Mouse (Mus musculus): ENCODE results near the gene Nup107. TPM values are rescaled to one million over a fixed set of nuclear protein-coding genes. Genes with fewer than 3 reads are reported as not detected.
"Not testable (repeated sequence)": the region's sequence is repeated elsewhere in the genome, so short reads cannot be mapped to it uniquely, and the experiment has no call there.

Gene Nup107
- polyA plus RNA-seq, 1 experiment from 2014 or later, result 96.3 TPM

DNA sequence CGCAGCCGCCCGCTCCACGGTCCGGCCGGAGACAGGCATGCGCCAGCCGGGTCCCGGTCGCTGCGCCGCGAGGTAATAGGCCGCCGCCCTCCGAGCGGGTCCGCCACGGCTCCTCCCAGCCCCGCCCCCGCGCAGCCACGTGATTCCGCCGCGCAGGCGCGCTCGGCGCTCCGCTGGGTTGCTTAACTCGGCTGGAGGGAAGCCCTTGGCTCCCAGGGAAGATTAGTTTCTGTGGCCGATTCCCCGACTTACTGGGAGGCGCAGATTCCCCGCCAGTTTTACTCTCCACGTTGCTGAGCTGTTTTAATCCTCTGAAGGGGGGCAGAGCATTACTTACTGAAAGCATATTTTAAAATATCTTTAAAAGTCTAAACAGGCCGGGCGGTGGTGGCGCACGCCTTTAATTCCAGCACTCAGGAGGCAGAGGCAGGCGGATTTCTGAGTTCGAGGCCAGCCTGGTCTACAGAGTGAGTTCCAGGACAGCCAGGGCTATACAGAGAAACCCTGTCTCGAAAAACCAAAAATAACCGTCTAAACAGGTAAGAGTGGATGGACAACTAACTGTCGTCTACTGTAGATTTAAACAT, 46.1 kb downstream of the Nup107 start, which contains the start of gene Slc35e3:
Slc35e3 (minus strand) TSS at position 69 of the 587 bp plus-strand sequence.
- Histone ChIP-seq H3K4me1 (ENCODE audit: insufficient read depth) (0 out of 2 replicates have a peak, but pooled peaks cover 6% of the 10 kb centered on the region), H3K4me2 (peak within 1 kb of the TSS; percentile 87), H3K27ac (ENCODE audit: low read depth) (peak within 1 kb of the TSS; percentile 65; the same call in 1 of the 2 replicates), H3K9ac (peak within 1 kb of the TSS; percentile 53), H3K4me3 (ENCODE audit: low read depth, low read length) (peak within 1 kb of the TSS; percentile 47), H3K27me3 (ENCODE audit: insufficient read depth, low read length) (no peaks in the 10 kb centered on the region), H3K36me3 (ENCODE audit: insufficient read depth) (peaks cover 26% of the 10 kb centered on the region), H3K9me3 (ENCODE audit: low read depth, low read length) (no peaks in the 10 kb centered on the region)
- ATAC-seq (ENCODE audit: insufficient read depth) (peak; percentile 98), DNase-seq (peak; percentile 97)
- TF ChIP-seq CTCF (IDR thresholded peaks at IDR 0.05; ENCODE audit: low read depth), result no peak
- 14% methylated on average over 45 of the region's 46 CpGs for WGBS

DNA sequence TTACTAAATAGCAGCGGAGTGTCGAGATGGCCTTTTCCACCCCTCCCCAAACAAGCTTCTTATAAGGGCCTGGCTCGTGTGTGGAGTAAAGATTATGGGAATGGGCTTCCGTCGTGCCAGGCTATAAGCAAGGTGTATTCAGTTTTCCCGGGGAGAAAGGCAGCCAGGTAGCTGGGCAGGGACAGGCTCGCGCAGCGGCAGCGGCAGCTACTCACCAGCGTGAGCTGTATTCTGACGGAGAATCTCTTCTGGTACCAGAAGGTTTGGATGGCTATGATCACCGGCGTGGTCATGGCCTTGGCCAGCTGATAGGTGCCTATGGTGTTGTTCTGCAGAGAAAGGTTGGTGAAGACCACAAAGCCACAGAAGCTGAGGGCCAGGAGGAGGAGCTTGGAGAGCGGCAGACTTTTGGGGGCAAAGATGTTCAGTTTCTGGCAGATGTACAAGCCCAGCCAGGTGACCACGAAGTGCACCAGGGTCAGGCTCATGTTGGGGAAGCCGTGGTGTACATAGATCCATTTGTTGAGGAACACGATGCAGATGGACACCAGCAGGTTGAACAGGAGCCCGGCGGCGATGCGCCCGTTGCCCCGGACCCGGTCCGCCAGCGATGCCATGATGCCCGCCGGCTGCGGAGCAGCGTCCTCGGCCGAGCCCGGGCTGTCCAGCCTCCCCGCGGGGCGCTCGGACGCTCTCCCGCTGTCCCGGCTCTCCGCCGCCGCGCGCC, 46.8 kb downstream of the Nup107 start:
- peak; percentile 39; the same call in 1 of the 2 replicates for ATAC-seq (ENCODE audit: insufficient read depth)
- Histone ChIP-seq H3K4me2 (peak overlapping the region; percentile 87), H3K36me3 (ENCODE audit: insufficient read depth) (peaks cover 20% of the 10 kb centered on the region), H3K9ac (peak overlapping the region; percentile 53), H3K4me3 (ENCODE audit: low read depth, low read length) (peak overlapping the region; percentile 47)
- not testable (repeated sequence) for H3K27ac ChIP-seq (ENCODE audit: low read depth); H3K9me3 ChIP-seq (ENCODE audit: low read depth, low read length); H3K4me1 ChIP-seq (ENCODE audit: insufficient read depth); H3K27me3 ChIP-seq (ENCODE audit: insufficient read depth, low read length); DNase-seq
- WGBS, result under 1% methylated on average over 12 of the region's 46 CpGs

DNA sequence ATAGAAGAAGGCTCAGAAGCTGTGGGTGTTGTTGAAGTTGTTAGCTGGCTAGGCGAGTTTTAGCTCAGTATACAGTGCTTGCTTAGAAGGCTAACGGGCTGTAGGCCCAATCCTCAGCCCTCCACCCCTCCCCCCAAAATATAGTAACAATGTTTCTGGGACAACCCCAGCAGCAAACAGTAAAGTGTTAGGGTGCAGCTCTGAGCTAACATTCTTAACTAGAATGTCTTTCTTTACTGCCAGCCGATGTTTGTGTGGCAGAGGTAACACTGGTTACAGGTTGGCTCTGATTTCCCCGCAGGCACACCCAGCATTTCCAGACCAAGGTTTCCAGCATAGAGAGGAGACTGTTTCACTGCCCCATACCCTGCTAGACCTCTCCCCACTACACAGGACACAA, 48.6 kb downstream of the Nup107 start:
- WGBS, result 68% methylated on average over 4 of the region's 4 CpGs
- no peak overlapping the region for H3K9ac ChIP-seq

DNA sequence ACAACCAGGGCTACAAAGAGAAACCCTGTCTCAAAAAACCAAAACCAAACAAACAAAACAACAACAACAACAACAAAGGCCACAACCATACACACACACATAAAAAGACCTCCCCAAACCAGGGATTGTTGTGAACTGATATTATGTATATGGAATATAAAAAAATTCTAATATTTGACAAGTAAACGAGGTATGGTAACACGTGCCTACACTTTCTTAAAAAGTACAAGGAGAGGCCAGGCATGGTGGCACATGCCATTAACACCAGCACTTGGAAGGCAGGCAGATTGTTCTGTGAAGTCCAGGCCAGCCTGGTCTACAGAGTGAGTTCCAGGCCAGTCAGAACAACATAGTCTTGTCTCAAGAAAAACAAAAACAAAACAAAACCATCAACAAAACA, 49.3 kb downstream of the Nup107 start:
- H3K36me3 ChIP-seq (ENCODE audit: insufficient read depth), result peaks cover 31% of the 10 kb centered on the region
- H3K4me3 ChIP-seq (ENCODE audit: low read depth, low read length), result no peak overlapping the region
- H3K27ac ChIP-seq (ENCODE audit: low read depth), result no peak overlapping the region
- no peaks in the 10 kb centered on the region for H3K9me3 ChIP-seq (ENCODE audit: low read depth, low read length)
- no peak overlapping the region for H3K4me2 ChIP-seq
- 0 out of 2 replicates have a peak, but pooled peaks cover 6% of the 10 kb centered on the region for H3K4me1 ChIP-seq (ENCODE audit: insufficient read depth)
- no peak for ATAC-seq (ENCODE audit: insufficient read depth)
- H3K9ac ChIP-seq, result no peak overlapping the region
- WGBS, result 84% methylated on average over 2 of the region's 2 CpGs
- no peaks in the 10 kb centered on the region for H3K27me3 ChIP-seq (ENCODE audit: insufficient read depth, low read length)
- TF ChIP-seq CTCF (IDR thresholded peaks at IDR 0.05; ENCODE audit: low read depth), result no peak
- no peak for DNase-seq

More for the DNA sequence above, 48.6 kb downstream of the Nup107 start:
- DNase-seq, result no peak
- no peak for ATAC-seq (ENCODE audit: insufficient read depth)
- no peak overlapping the region for H3K4me3 ChIP-seq (ENCODE audit: low read depth, low read length)
- no peaks in the 10 kb centered on the region for H3K27me3 ChIP-seq (ENCODE audit: insufficient read depth, low read length)
- H3K4me2 ChIP-seq, result peak overlapping the region; percentile 87
- no peak overlapping the region; the same call in 1 of the 2 replicates for H3K27ac ChIP-seq (ENCODE audit: low read depth)
- no peaks in the 10 kb centered on the region for H3K9me3 ChIP-seq (ENCODE audit: low read depth, low read length)
- peaks cover 23% of the 10 kb centered on the region for H3K36me3 ChIP-seq (ENCODE audit: insufficient read depth)
- no peak for TF ChIP-seq CTCF (IDR thresholded peaks at IDR 0.05; ENCODE audit: low read depth)
- 0 out of 2 replicates have a peak, but pooled peaks cover 6% of the 10 kb centered on the region for H3K4me1 ChIP-seq (ENCODE audit: insufficient read depth)

DNA sequence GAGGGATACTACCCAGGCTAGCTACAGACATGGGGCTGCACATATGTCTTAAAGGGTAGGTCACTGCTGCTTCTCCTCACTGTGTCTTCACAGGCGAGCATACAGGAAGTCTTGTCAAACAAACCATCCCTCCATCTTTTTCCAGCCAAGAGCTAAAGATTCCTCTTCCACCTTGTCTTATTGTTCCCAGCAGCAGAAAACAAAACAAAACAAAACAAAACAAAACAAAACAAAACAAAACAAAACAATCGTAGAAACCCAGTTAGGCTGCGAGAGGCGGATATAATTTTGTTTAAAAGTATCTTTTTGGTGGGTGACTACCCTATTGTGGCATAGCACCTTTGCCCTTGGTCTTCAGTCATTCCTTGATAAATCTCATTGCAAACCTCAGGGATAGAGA, 49.9 kb downstream of the Nup107 start:
- Histone ChIP-seq H3K9me3 (ENCODE audit: low read depth, low read length) (no peaks in the 10 kb centered on the region), H3K4me3 (ENCODE audit: low read depth, low read length) (no peak overlapping the region), H3K27ac (ENCODE audit: low read depth) (no peak overlapping the region), H3K4me2 (no peak overlapping the region), H3K36me3 (ENCODE audit: insufficient read depth) (peaks cover 34% of the 10 kb centered on the region), H3K27me3 (ENCODE audit: insufficient read depth, low read length) (no peaks in the 10 kb centered on the region), H3K9ac (no peak overlapping the region), H3K4me1 (ENCODE audit: insufficient read depth) (0 out of 2 replicates have a peak, but pooled peaks cover 6% of the 10 kb centered on the region)
- no peak for TF ChIP-seq CTCF (IDR thresholded peaks at IDR 0.05; ENCODE audit: low read depth)
- no peak for ATAC-seq (ENCODE audit: insufficient read depth)
- WGBS, result 90% methylated on average over 4 of the region's 4 CpGs
- DNase-seq, result no peak

DNA sequence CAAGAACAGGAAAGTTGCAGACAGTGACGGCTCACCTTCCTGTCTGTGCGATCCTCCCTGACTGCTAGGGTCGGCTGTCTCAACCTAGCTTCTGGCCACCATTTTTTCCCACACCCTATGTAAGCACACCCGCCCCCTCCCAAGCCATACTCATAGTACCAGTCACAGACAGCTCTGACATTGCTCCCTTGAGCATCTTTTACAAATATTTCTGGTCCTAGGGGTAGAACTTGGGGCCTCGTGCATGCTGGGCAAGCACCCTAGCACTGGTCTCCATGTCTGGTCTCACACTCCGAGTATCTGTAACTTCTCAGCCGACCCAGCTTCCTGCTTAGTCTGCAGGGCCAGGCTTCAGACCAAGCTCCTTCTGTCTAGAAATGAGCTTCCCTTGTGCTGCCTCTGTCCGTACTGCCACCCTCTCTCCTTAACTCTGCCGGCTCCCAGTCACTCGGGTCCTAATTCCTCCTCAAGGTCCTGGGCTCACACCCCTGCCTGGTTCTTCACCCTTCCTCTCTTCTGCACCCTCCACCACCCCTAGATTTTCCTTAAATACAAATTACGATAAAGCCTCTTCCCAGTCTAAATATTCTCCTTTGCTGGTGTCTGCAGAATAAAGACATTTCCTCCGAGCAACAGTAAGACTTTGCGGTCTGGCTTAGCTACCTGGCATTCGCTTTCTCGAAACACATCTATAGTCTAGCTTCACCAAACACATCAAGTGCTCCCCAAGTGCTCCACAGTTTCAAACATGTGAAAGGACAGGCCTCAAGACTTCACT, 50.6 kb downstream of the Nup107 start:
- Histone ChIP-seq H3K27ac (ENCODE audit: low read depth) (no peak overlapping the region; the same call in 1 of the 2 replicates), H3K4me2 (no peak overlapping the region), H3K27me3 (ENCODE audit: insufficient read depth, low read length) (no peaks in the 10 kb centered on the region), H3K36me3 (ENCODE audit: insufficient read depth) (peaks cover 41% of the 10 kb centered on the region), H3K4me1 (ENCODE audit: insufficient read depth) (0 out of 2 replicates have a peak, but pooled peaks cover 6% of the 10 kb centered on the region), H3K4me3 (ENCODE audit: low read depth, low read length) (no peak overlapping the region), H3K9me3 (ENCODE audit: low read depth, low read length) (no peaks in the 10 kb centered on the region), H3K9ac (no peak overlapping the region)
- no peak for TF ChIP-seq CTCF (IDR thresholded peaks at IDR 0.05; ENCODE audit: low read depth)
- WGBS, result 76% methylated on average over 15 of the region's 15 CpGs
- no peak for DNase-seq
- ATAC-seq (ENCODE audit: insufficient read depth), result no peak

Measured in lung, embryonic 14.5 days (tissue).